Mouse (Mus musculus): Measurements from ENCODE around the gene Kctd8.

DNA sequence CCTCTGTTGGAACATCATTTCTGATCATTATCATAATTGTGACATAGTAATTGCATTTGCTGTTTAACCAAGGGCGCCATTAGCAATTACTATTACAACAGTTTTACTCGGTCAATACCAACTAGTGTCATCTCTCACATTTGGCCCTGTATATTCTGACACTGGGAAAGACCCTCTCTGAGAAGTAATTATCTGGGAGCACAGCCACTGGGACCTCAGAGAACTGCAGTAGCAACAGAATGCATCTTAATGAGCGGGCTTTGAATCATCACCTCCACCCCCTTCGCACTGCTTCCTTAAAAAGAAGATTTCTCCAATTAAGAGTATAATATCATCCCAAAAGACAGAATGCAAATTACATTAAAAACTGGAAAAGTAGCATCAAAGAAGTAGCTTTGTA, 200.4 kb downstream of the Kctd8 start:
- no peak for TF ChIP-seq CTCF (conservative IDR thresholded peaks at IDR 0.05; ENCODE audit: insufficient read depth, insufficient read length, low read depth, low read length)
- no peak for TF ChIP-seq POLR2A (IDR thresholded peaks at IDR 0.05; ENCODE audit: low read depth, low read length)

Data from kidney, adult 2 months (tissue).